Mouse (Mus musculus) monocyte, adult 5-6 weeks (primary cell): Measurements from ENCODE around the gene Irak2. TPM values are rescaled to one million over a fixed set of nuclear protein-coding genes. Genes with fewer than 3 reads are reported as not detected.
"Not testable (repeated sequence)": the region's sequence is repeated elsewhere in the genome, so short reads cannot be mapped to it uniquely, and the experiment has no call there.

Source experiments
- ATAC-seq: fragments of 153-309, 156-312 bp; replicated peaks from 2 replicates; pipeline ENCODE4 v1.8.0; 2017; ENCODE audit warnings: mild to moderate bottlenecking; ENCODE audit not compliant: low TSS enrichment, insufficient number of reproducible peaks, severe bottlenecking, poor library complexity, low FRiP score
- total RNA-seq: library from RNA; stranded (forward); fragments of 200-1000, 200-491, 200-594 nt; gene quantifications from 3 replicates; pipeline ENCODE4 v1.2.3, GENCODE M21; 2017

The Irak2 gene
- total RNA-seq, 1 experiment from 2014 or later: 99.6 TPM

- ATAC-seq: peak; percentile 68
Measured at GRCm38 (mm10) chr6:113661353-113662241, 23.3 kb downstream of the Irak2 start.

- peak; percentile 28; the same call in 1 of the 2 replicates for ATAC-seq
Measured at GRCm38 (mm10) chr6:113662964-113663700, 24.9 kb downstream of the Irak2 start.

GRCm38 (mm10) chr6:113664305-113664704 is 26.0 kb downstream of the Irak2 start:
- no peak for ATAC-seq

DNA sequence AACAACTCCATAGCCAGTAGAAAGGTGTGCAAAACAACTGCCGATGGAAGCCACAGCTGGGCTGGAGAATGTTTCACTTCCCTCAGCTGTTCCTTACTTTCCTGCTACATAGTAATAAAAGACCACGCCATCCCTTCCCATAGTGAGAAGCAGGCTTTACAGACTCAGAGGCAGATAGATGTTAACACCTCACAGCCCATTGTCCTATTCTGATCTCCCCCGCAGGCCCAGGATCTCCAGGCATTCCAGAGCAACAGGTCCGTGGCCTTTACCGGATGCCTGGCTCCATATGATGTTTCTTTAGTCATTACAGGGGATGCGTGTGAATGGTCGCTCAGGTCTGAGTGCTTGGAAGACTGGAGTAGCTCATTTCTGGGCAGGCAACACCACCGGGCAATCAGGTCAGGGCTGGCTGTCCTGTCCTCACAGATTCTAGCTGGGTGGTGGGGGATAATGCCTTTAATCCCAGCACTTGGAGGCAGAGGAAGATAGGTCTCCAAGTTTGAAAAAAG is 29.4 kb downstream of the Irak2 start:
- no peak for ATAC-seq

DNA sequence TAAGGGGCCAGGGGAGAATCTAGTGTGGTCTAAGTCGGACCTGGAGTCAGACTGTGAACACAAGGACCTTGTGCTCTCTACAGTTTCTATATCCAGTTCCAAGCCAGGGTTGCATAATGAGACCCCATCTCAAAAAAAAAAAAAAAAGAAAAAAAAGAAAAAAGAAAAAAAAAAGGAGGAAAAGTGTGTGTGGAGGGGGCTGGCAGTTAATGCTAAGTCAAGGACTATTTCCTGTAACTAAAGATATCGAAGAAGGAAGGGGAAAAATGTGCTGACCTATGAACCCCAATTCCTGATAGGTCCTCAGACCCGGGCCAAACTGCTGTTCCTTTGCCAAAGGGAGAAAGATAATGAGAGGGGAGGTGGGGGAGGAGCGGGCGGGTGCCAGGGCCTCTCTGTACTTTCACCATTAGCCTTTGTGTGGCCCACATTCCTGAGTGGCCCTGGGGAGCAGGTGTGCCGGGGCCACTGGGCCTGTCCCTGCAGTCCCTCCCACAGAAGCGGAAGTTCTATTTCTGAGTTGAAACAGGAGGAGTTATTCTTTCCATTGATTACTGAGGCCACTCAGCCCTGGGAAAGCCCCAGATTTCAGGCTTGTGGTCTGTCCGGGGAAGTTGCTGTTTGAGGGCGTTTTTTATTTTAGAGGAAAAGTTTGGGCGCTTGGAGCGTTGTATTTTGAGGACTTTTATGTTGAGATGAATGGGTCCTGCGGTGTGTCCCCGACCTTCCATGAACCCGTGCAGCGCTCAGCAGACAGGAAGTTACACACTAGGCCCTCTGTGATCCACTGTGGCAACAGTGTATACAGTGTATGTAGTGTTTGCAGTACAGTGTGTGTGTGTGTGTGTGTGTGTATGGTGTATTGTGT is 30.3 kb downstream of the Irak2 start:
- ATAC-seq: peak; percentile 77

GRCm38 (mm10) chr6:113669821-113670220 is 31.6 kb downstream of the Irak2 start:
- ATAC-seq: peak; percentile 5; the same call in 1 of the 2 replicates

DNA sequence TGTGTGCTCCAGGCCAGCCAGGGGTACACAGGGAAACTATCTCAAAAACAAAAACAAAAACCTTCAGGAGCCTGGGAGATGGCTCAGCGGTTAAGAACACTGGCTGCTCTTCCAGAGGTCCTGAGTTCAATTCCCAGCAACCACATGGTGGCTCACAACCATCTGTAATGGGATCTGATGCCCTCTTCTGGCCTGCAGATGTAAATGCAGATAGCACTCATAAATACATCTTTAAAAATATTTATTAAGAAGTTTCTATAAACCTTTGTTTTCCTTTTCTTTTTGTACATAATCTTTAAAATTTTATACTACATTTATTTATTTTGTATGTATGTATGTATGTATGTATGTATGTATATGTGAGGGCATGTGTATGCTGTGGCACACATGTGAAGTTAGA is 33.8 kb downstream of the Irak2 start:
- not testable (repeated sequence) for ATAC-seq

DNA sequence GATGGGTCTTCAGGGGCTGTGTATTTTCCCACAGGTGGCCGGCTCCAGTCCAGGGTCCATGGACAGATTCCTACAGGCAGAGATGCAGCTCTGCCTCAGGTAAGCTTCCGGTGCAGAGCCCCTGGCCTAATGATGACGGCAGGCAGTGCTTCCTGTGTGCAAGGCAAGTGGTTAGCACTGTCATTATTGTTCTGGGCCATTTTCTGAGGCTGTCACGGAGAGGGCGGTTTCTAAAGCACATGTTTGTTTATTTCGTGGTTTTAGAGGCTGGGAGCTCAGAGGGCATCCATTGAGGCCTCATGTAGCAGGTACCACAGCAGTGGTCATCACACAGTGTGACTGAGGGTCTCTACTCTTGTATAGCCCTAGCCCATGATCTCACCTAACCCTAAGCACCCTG is 34.7 kb downstream of the Irak2 start:
- no peak for ATAC-seq

DNA sequence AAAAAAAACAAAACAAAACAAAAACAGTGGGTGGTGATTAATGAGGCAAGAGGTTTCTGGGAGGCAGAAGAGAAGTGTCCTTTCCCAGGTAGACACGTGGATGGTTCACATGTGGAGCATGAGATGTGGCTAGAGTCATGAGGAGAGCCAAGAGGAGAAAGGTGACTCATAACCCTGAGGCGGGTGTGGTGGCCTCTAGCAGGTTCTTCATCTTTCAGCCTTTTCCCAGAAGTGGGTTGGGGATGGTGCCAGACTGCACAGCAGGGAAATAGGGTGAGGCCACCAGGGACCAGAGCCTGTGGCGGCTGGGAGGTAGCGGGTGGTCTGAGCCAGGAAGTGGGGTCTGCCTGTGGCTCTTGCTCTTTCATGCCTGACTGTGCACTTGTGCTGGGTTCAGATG is 37.0 kb downstream of the Irak2 start:
- no peak for ATAC-seq

- no peak for ATAC-seq
Measured at GRCm38 (mm10) chr6:113675991-113676390, 37.7 kb downstream of the Irak2 start.

DNA sequence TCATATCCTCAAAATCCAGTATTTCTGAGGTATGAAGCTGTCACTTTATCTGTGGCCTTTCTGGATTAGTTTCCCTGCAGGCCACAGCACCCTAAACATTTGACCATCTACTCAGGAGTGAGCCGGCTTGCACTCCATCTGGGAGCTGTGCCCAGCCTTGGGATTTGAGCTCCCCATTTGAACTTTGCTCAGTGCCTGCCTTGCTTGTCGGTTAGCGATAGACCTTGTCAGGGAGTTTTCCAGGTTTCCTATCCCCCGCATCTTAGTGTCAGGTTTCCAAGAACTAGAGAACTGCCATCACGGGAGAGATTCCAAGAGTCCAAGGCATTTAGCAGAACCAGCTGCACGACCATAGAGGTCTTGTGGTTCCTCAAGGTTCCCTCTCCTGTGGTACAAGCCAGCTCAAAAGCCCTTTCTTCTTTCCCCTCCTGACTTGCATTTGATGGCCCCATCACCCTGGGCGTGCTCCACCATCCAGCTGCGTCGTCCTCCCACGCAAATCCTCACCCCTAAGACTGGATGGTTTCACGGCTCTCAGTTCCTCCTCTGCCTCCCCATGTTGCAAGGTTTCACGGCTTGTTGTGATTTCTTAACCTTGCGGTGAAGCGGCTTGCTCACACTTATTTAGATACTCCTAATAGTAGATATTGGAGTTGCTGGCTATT is 38.9 kb downstream of the Irak2 start:
- ATAC-seq: peak; percentile 84

GRCm38 (mm10) chr6:113678246-113679012 is 40.2 kb downstream of the Irak2 start:
- ATAC-seq: no peak

DNA sequence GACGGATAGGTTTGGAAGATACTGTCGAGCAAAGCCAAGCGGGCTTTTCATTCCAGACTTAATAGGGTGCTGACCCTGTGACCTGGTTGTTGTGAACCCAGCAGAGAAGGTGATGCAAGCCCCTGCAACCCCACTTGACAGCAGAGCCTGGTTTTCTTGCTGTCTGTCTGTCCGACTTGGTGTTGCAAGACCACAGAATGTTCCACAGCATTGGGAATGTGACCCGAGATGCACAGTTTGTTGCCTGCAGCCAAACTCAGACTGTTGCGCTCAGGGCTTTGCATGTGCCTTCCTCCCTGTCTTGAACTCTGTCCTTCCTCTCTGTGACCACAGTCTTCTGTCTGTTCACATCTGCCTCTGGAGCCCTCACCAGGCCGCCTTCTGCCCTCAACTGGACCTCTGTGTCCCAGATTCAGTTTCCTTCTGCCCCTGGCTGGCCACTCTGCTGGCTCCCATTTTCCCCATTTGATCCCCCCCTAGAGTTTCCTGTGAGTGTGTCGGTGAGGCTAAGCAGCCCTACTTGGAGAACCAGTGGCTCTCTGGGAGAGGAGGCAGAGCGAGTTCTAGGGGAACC is 41.8 kb downstream of the Irak2 start:
- ATAC-seq: 0 out of 2 replicates have a peak, but pooled peaks have one; percentile 23

- peak; percentile 84 for ATAC-seq
Measured at GRCm38 (mm10) chr6:113681271-113681670, 43.0 kb downstream of the Irak2 start.

- ATAC-seq: no peak
Measured at GRCm38 (mm10) chr6:113683081-113683825, 45.0 kb downstream of the Irak2 start.

DNA sequence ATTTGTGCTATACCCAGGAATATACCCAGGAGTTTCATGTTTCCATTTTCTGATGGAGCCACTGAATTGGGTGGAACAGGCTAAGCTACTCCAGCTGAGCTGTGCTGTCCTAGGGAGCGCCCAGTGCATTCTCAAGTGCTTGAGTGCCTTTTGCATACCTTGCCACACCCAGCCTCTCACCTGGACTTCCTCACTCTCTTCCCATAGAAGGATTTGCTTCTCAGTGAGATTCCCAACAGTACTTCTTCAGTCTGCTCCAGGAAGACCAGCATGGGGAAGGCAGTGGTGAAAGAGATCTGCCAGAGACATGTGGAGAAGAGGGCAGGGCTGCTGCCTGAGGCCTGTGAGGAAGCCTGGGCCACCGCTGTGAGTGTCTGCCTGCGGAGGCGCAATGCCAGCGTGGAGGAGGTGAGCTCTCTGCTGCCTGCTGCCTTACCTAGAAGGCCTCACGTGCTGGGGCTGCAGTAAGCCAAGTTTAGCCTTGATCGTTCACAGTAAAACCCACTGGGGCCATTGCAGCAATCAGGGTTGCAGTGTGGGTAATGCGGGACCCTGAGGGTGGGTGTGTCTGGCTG is 48.4 kb downstream of the Irak2 start:
- no peak for ATAC-seq
